Mouse (Mus musculus): ENCODE data around the gene Fetub. TPM values are rescaled to one million over a fixed set of nuclear protein-coding genes. Genes with fewer than 3 reads are reported as not detected.

Gene Fetub
- total and polyA plus RNA-seq, 3 experiments, result 0.96 TPM; not detected in 2

- H3K9ac ChIP-seq (ENCODE audit: control insufficient read depth, low read depth, low read length, poor library complexity, severe bottlenecking), result no peak overlapping the region
- peaks cover 0 to 2% of the 10 kb centered on the region in 2 experiments; a peak in 2 of 4 replicates for H3K27me3 ChIP-seq (ENCODE audit: control insufficient read depth in 1 of 2, insufficient read depth in 2 of 2, low read length in 2 of 2)
- no peak overlapping the region for H3K27ac ChIP-seq (ENCODE audit: control insufficient read depth, low read depth, low read length)
- peaks cover 0 to 2% of the 10 kb centered on the region in 2 experiments; a peak in 2 of 4 replicates for H3K36me3 ChIP-seq (ENCODE audit: control insufficient read depth in 1 of 2, insufficient read depth in 2 of 2, low read length in 2 of 2)
- no peaks in the 10 kb centered on the region for H3K79me2 ChIP-seq (ENCODE audit: control insufficient read depth, insufficient read depth, low read length, poor library complexity)
- DNase-seq (ENCODE audit: low read depth, low spot score), result no peak
- H3K4me1 ChIP-seq (ENCODE audit: control insufficient read depth in 1 of 2, insufficient read depth in 2 of 2, low read length in 2 of 2), result peaks cover 0 to 5% of the 10 kb centered on the region in 2 experiments; a peak in 2 of 4 replicates
- TF ChIP-seq GATA1 (IDR thresholded peaks at IDR 0.05; ENCODE audit: low read depth, low read length), result no peak
- no peak overlapping the region for H3K4me3 ChIP-seq (ENCODE audit: control insufficient read depth in 1 of 2, insufficient read depth in 1 of 2, low read depth in 2 of 2, low read length in 2 of 2)
- H3K9me3 ChIP-seq (replicated peaks; ENCODE audit: insufficient read depth, low read length), result no peaks in the 10 kb centered on the region
Observed at GRCm38 (mm10) chr16:22918664-22919312, 654 bp downstream of the Fetub start.

DNA sequence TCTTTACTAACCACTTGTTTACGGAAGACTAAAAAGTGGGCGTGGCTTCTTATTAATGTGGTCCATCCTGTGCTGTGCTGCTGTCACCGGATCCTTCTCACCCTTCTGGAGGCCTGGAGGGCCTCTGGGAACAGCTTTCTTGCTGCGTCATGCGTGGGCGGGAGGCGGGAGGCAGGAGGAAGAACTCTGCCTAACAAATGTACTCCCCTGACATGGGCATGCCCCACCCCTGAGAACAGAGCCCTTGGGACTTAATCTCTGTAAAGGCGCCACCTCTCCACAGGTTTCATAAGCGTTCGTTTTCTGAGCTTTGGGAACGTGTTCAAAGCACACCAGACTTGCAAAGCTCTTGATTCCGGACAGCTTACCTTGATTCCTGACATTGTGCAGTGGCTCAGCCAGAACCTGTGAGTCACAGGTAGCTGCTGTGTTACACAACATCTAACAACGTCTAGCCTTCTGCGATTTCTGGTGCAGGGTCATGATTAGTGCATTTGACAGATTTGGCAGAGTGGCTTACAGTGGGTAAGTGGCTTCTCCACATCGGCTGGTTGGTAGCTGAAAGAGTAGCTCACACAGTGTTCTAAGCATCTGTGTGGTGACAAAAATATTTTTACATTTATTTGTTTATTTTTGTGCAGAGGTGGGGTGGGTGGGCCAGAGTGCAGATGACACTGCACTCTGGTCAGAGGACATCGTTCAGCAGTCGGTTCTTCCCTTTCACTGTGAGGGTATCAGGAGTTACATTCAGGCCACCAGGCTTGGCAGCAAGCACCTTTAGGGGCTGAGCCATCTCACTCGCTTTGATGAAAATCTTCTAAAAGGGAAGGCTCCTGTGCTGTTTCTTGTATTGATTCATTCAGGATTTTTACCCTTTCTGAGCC is 2.1 kb downstream of the Fetub start:
- Histone ChIP-seq H3K9ac (ENCODE audit: control insufficient read depth, low read depth, low read length, poor library complexity, severe bottlenecking) (peak overlapping the region; percentile 21; the same call in 1 of the 2 replicates), H3K4me1 (ENCODE audit: control insufficient read depth in 1 of 2, insufficient read depth in 2 of 2, low read length in 2 of 2) (peaks cover 0 to 5% of the 10 kb centered on the region in 2 experiments; a peak in 2 of 4 replicates), H3K4me3 (ENCODE audit: control insufficient read depth in 1 of 2, insufficient read depth in 1 of 2, low read depth in 2 of 2, low read length in 2 of 2) (peak overlapping the region; percentile 35 to 47; a peak in 3 of 4 replicates), H3K27me3 (ENCODE audit: control insufficient read depth in 1 of 2, insufficient read depth in 2 of 2, low read length in 2 of 2) (no peaks in the 10 kb centered on the region), H3K27ac (ENCODE audit: control insufficient read depth, low read depth, low read length) (no peak overlapping the region), H3K79me2 (ENCODE audit: control insufficient read depth, insufficient read depth, low read length, poor library complexity) (no peaks in the 10 kb centered on the region), H3K9me3 (replicated peaks; ENCODE audit: insufficient read depth, low read length) (no peaks in the 10 kb centered on the region), H3K36me3 (ENCODE audit: control insufficient read depth in 1 of 2, insufficient read depth in 2 of 2, low read length in 2 of 2) (peaks cover 0 to 2% of the 10 kb centered on the region in 2 experiments; a peak in 2 of 4 replicates)
- TF ChIP-seq EP300 (IDR thresholded peaks at IDR 0.05; ENCODE audit: low read depth in 1 of 2, low read length in 2 of 2) (peak in 1 of 2 experiments; percentile 55; a peak in 3 of 4 replicates), ELF1 (IDR thresholded peaks at IDR 0.05; ENCODE audit: low read depth, low read length) (peak; percentile 41; the same call in 1 of the 2 replicates), MAFK (IDR thresholded peaks at IDR 0.05; ENCODE audit: borderline replicate concordance, low read depth, low read length) (peak; percentile 38; the same call in 1 of the 2 replicates), RCOR1 (IDR thresholded peaks at IDR 0.05; ENCODE audit: low read depth, low read length) (peak; percentile 42; the same call in 1 of the 2 replicates), JUND (IDR thresholded peaks at IDR 0.05; ENCODE audit: low read depth, low read length) (no peak), ZNF384 (IDR thresholded peaks at IDR 0.05; ENCODE audit: low read depth, low read length) (no peak), ETS1 (IDR thresholded peaks at IDR 0.05; ENCODE audit: low read depth, low read length) (peak; percentile 45), SIN3A (IDR thresholded peaks at IDR 0.05; ENCODE audit: low read length) (peak; percentile 27; the same call in 1 of the 2 replicates)
- peak; percentile 91 for DNase-seq (ENCODE audit: low read depth, low spot score)

GRCm38 (mm10) chr16:22921761-22922160 is 3.6 kb downstream of the Fetub start:
- Histone ChIP-seq H3K4me3 (ENCODE audit: control insufficient read depth in 1 of 2, insufficient read depth in 1 of 2, low read depth in 2 of 2, low read length in 2 of 2) (no peak overlapping the region), H3K36me3 (ENCODE audit: control insufficient read depth in 1 of 2, insufficient read depth in 2 of 2, low read length in 2 of 2) (peaks cover 0 to 2% of the 10 kb centered on the region in 2 experiments; a peak in 2 of 4 replicates), H3K27ac (ENCODE audit: control insufficient read depth, low read depth, low read length) (no peak overlapping the region), H3K4me1 (ENCODE audit: control insufficient read depth in 1 of 2, insufficient read depth in 2 of 2, low read length in 2 of 2) (peaks cover 0 to 5% of the 10 kb centered on the region in 2 experiments; a peak in 2 of 4 replicates), H3K79me2 (ENCODE audit: control insufficient read depth, insufficient read depth, low read length, poor library complexity) (no peaks in the 10 kb centered on the region), H3K9ac (ENCODE audit: control insufficient read depth, low read depth, low read length, poor library complexity, severe bottlenecking) (no peak overlapping the region), H3K27me3 (ENCODE audit: control insufficient read depth in 1 of 2, insufficient read depth in 2 of 2, low read length in 2 of 2) (no peaks in the 10 kb centered on the region), H3K9me3 (replicated peaks; ENCODE audit: insufficient read depth, low read length) (no peaks in the 10 kb centered on the region)
- no peak for DNase-seq (ENCODE audit: low read depth, low spot score)
- no peak for TF ChIP-seq KAT2A (conservative IDR thresholded peaks at IDR 0.05; ENCODE audit: low read depth, low read length)
- TF ChIP-seq SMC3 (IDR thresholded peaks at IDR 0.05; ENCODE audit: low read depth, low read length), result no peak
- TF ChIP-seq SIN3A (IDR thresholded peaks at IDR 0.05; ENCODE audit: low read length), result no peak
- no peak for TF ChIP-seq USF1 (IDR thresholded peaks at IDR 0.05; ENCODE audit: low read depth, low read length)
- no peak for TF ChIP-seq HCFC1 (IDR thresholded peaks at IDR 0.05; ENCODE audit: low read depth, low read length)
- no peak for TF ChIP-seq BHLHE40 (IDR thresholded peaks at IDR 0.05; ENCODE audit: borderline replicate concordance, low read depth, low read length)
- TF ChIP-seq E2F4 (IDR thresholded peaks at IDR 0.05; ENCODE audit: borderline replicate concordance, low read depth, low read length), result no peak
- TF ChIP-seq MYB (IDR thresholded peaks at IDR 0.05; ENCODE audit: low read depth, low read length), result no peak
- TF ChIP-seq MYC (IDR thresholded peaks at IDR 0.05; ENCODE audit: low read depth, low read length), result no peak
- TF ChIP-seq USF2 (IDR thresholded peaks at IDR 0.05; ENCODE audit: borderline replicate concordance in 1 of 2, insufficient read depth in 1 of 2, low read depth in 1 of 2, low read length in 2 of 2), result no peak
- no peak for TF ChIP-seq TCF12 (IDR thresholded peaks at IDR 0.05; ENCODE audit: low read depth, low read length)
- no peak for TF ChIP-seq CHD2 (IDR thresholded peaks at IDR 0.05; ENCODE audit: low read length)
- TF ChIP-seq UBTF (IDR thresholded peaks at IDR 0.05; ENCODE audit: borderline replicate concordance, insufficient read depth, low read depth, low read length), result no peak
- no peak for TF ChIP-seq CHD1 (IDR thresholded peaks at IDR 0.05; ENCODE audit: low read depth, low read length)
